Mouse (Mus musculus) mature B cell (primary cell): ENCODE results near the gene Map4k4.

Source experiments
- in situ Hi-C: fragments of 300-500 bp; cut with MboI; formaldehyde crosslinking; loops from 2 replicates; pipeline ENCODE4 v1.14.3; 2019

Map4k4 gene

DNA sequence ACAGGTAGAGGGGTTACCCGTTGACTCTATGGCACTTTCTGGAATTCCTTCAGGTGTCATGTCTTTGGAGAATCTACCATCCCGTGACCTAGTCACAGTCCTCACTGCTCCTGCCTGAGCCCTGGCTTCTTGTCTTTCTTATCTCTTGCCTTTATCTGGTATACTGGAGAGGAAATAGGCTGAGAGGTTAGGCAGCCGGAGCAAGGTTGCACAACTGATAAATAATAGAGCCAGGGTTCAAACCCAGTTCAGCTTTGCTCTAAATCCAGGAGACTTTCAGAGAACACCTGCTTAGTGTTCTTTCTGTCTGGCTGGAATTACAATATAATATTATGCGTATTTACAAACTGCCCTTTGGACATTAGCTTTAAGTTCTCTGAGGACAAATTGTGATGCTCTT, 2.0 kb upstream of the Map4k4 start:
- in situ Hi-C loops, result no loop called here

DNA sequence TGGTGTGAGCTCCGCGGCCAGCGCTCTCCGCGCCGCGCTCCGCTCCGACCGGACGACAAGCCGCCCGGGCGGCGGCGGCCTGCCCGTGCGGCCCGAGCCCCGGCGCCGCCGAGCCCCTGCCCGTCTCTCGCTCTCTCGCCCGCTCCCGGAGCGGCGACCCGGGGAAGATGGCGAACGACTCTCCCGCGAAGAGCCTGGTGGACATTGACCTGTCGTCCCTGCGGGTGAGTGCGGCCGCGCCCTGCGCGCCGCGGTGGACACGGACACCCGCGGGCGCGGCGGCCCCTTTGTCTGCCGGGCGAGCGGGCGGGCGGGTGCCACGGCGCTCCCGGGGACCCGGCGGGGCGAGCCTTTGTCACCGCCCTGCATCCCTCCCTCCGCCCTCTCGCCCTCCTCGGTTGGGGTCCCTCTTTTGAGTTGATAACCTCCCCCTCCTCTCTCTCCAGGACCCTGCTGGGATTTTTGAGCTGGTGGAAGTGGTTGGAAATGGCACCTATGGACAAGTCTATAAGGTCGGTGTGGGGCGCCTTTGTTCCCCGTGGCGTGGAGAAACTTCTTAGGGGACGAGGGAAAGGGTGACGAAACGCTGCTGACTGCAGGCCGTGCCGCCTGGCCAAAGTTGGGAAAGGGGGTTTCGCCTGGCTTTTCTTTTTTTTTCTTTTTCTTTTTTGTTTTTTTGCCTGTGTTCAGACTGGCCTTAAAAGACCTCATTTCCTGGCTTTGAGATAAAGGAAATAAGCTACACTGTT, 524 bp downstream of the Map4k4 start:
- in situ Hi-C loops, result no loop called here

GRCm38 (mm10) chr1:39901851-39902703, 1.4 kb downstream of the Map4k4 start:
- in situ Hi-C loops, result no loop called here

DNA sequence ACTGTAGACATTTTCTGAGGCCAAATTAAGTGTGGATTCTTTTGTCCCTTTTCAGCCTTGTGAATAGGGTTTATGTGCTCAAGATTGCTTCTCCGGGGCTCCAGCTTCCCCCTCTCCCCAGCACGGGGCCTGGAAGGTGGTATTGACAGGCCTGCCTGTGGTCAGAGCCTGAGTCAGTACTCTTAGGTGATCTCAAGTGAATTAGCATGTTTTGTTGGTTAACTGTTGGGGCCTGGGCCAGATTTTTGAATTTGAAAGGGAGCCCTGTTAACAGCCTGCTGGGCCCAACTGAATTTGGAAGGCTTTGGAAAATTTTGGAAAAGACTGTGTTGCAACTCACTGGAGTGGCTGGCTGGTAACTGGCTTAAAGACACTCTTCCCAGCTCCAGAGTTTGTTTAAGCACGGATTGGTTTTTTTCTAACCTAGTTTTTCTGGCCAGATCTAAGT, 2.0 kb downstream of the Map4k4 start:
- in situ Hi-C loops, result no loop called here

- in situ Hi-C loops, result no loop called here
These were observed 4.0 kb downstream of the Map4k4 start for GRCm38 (mm10) chr1:39904720-39905119.

- in situ Hi-C loops, result no loop called here
These were observed 6.2 kb downstream of the Map4k4 start for GRCm38 (mm10) chr1:39906921-39907320.

DNA sequence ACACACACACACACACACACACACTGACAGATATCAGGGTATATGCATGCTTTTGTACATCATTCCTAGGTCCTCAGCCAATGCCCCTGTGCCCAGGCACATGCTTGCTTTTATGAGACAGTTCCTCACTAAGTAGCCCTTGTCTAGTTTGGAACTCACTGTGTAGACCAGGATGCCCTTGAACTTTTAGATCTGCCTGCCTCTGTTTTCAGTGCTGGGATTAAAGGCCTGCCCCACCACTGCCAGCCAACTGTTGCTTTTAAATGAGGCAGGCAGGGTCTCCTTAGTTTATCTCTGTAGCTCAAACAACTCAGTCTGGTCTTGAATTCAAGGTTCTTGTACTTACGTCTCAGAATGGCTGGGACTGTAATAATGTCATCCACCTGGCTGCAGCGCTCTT, 8.3 kb downstream of the Map4k4 start:
- in situ Hi-C loops, result no loop called here

GRCm38 (mm10) chr1:39911446-39911845, 10.7 kb downstream of the Map4k4 start:
- in situ Hi-C loops, result no loop called here

- in situ Hi-C loops, result no loop called here
These were observed 12.5 kb downstream of the Map4k4 start for GRCm38 (mm10) chr1:39913256-39913655.

DNA sequence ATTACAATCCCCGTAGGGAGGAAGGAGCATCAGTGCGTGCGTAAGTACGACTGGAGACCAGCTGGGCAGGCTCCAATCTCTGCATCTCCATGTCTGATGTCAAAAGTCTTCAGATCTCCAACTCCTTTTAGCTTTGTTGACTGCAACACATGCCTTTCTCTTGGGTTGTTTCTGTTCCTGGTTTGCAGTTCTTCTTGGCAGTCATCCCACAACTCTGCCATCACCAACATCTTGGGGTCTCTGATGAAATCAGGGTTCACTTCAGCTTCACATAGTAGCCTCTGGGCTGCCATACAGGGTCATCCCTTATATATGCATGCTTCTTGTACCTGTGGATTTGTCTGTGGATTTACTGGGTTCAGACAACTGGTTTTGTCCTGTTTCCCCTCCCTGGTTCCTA, 15.4 kb downstream of the Map4k4 start:
- in situ Hi-C loops, result no loop called here

- in situ Hi-C loops, result no loop called here
These were observed 17.3 kb downstream of the Map4k4 start for GRCm38 (mm10) chr1:39917855-39918516.

- in situ Hi-C loops, result no loop called here
These were observed 17.9 kb downstream of the Map4k4 start for GRCm38 (mm10) chr1:39918517-39919115.

GRCm38 (mm10) chr1:39920616-39921015, 19.9 kb downstream of the Map4k4 start:
- in situ Hi-C loops, result no loop called here

DNA sequence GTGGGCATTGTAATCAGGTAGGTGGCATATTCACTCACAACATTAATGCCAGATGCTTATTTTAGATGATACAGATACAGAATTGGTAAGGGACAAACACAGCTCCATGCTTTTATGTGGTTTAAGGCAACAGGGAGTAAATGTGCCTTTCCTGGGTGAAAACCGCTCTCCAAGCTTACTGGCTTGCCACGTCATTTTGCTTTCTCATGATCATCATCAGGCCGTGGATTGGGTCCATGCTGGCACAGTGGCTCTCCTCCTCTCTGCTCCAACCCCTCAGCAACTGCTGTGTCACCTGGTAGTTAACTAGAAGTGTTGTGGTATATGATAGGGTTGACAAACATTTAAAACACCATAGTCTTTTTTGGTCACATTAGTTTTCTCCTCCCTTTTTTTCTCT, 21.3 kb downstream of the Map4k4 start:
- in situ Hi-C loops, result no loop called here

DNA sequence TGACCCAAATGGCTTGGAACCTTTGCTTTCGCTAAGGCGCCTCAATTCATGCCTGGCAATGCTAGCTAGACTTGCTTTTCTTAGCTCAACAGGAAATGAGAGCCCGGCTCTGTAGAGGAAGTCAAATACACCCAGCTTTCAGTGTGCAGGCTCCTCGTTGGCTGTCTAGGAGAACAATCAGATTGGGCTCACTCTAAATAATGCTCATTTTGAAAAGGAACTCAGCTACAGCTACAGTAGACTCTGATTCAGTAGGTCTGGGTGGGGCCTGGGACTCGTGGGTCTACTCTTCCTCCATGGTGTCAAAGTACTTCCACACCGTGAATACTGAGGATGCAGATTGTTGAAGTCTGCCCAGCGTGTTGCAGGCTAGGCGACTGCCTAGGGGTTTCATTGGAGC, 22.0 kb downstream of the Map4k4 start:
- in situ Hi-C loops, result no loop called here

DNA sequence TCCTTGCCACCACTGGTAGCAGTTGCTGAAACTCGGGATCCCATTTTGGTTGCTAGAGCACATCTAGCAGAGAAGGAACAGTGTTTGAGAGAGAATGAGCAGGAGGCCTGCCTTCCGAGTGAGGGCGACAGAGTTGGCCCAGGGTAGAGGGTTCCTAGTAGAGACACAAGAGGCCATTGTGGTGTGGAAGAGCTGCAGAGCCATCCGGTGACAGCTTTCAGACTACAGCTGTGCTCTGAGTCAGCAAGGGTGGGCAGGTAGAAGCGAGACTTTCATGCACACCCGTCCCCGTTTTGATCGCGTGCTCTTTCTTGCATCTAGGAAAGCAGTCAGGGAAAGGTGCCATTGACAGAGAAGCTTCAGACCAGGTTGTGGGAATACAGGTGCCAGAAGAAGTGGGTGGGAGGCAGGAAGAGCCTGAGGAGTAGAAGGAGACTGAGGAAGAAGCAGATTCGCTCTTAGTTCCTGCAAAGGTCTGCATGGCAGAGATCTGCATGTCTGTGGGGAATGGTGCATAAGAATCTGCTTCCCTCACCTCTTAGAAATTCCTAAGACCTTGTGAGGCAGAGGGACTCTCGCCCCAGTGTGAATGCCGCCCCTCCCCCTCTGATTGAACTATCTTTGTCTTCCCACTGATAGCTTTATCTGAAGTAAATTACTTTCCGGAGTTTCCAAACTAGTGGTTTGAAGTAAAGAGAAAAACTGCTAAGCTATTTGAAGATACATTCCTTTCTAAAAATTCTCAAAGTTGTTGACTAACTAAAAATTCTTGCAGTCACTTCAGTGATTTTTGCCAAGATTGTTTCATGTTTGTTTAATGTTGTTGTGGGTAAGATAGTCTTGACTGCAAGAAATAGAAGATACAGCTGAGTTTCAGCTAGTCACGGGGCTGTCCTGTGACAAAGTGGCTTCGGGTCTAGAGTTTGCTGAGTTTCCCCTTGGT, 23.0 kb downstream of the Map4k4 start:
- in situ Hi-C loops, result no loop called here

DNA sequence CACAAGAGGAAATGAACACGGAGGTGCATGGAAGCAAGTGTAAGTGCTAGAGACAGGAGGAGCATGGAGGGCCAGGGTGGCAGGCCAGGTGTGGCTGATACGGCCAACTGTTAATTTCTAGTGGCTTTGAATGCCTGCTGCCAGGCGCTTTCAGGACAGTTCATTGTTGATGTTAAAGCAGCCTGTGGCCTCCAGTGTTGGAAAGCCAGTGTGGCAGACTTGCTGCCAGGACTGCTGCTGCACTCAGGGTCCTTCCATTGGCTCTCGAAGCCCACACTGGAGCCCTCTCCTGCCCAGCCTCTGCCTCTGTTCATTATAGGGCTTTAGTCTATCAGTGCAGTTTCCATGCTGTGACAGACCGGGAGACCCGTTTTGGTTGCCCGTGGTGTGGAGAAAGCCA, 30.3 kb downstream of the Map4k4 start:
- in situ Hi-C loops, result no loop called here

DNA sequence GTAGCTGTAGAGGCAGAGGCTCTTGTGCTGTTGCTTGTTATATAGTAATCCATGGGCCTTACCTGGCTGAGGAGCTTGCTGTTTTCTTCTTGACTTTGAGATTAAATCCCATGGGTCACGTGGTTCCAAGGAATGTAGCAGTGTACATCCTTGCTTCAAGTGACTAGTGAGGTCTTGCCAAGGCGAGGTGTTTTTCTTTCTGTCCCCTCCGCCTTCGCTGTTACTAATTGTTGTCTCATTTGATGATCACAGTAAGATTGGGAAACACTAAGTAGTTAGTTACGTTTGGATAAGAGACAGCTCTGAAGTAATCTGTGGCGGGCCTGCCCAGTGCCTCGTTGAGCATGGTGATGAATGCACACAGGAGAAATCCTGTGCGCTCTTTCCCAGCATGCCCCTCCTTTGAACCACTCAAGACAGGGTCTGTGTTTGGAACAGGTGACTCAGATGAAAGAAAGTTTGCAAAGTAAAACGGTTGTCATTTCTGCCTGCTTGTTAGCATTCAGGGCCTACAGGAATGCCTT, 31.6 kb downstream of the Map4k4 start:
- in situ Hi-C loops, result no loop called here

- in situ Hi-C loops, result no loop called here
These were observed 32.2 kb downstream of the Map4k4 start for GRCm38 (mm10) chr1:39932922-39933321.

DNA sequence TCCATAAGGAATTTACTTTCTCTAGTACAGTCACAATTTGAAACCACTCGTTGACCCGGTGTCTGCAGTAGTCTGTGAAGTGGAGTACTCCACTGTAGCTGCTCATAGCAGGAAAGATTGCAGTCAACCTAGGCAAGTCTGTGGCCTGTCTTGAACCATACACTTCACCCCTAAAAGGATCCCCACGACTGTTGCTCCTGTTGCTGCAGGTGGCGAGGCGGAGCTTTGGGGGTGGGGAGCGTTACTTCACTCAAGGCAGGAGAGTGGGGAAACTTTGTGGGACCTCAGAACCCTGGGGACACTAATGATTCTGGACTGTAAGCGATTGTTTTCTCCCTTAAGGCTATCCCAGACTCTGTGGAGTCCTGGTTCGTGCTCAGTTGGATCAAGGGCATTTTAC, 34.2 kb downstream of the Map4k4 start:
- in situ Hi-C loops, result no loop called here

- in situ Hi-C loops, result no loop called here
These were observed 34.9 kb downstream of the Map4k4 start for GRCm38 (mm10) chr1:39935616-39936015.
